Mouse (Mus musculus) frontal cortex, postnatal 10 days (tissue): ENCODE measurements at regions not wholly inside any gene's neighbourhood (a gene's known extent, or its start where the extent isn't known, plus 50 kb on each side); places are given as distances from the start of the nearest gene placed in this dataset.
A peak's percentile ranks its signal among the peaks of the same experiment; 100 is the strongest.

Source experiments
- DNase-seq, 2 experiments: peaks; one replicate each; pipeline ENCODE4 v3.0.0; 2022; ENCODE audit warnings: low spot score in 2 of 2, mixed read lengths in 1 of 2

DNA sequence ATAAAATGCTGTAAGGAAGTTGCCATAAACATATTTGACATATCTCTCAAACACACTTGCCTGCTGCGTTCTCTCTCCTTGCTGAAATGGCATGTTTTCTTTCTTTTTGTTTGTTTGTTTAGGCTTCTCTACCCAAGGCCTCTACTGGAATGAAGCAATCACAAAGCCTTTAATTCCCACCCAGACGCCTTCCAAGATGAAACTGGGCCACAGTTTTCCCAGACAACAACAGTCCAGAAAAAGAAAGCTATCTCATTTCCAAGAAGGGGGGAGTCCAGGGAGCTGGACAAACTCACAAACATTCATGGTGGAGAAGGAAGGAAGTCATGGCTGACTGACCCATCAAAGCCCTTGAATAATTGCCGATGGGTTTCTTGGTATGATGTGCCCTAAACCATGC is 234.1 kb downstream of the Gm45692 start:
- no peak for DNase-seq

DNA sequence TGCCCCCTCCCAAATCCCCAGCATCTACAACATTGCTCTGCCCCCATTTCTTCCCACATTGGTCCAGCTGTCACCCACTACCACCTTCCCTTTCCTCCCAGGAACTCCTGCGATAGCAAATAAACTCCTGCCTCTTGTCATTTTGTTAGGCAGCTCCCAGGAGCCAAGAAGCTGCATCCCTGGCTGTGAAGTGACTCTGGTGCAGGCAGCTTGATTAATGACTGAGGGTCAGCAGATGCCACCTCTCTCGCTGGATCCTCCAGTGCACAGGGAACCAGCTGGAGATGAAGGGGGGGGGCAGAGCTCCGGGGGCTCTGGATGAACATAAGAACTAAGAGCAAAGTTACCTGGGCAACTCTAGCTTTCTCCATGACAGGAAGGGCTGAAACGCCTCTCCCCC is 235.2 kb downstream of the Gm45692 start:
- no peak for DNase-seq

DNA sequence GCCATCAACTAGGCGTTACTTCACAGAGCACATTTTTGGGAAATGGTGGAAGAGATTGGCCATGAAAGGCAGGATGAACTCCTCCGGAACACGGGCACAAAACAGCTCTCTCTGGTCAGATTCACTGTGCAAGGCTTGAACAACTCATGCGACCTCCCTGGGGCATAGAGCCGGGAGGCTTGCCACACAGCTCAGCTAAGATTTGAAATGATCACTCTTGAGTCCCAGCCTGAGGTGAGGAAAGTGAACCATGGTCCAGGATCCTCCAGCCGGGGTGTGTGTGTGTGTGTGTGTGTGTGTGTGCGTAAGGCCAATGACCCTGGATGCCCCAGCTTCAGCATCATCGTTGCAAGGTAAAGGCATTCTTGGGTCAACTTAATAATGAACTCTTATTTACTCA is 237.5 kb downstream of the Gm45692 start:
- no peak for DNase-seq

- DNase-seq = no peak
These were observed 239.4 kb downstream of the Gm45692 start for GRCm38 (mm10) chr8:26358711-26359136.

GRCm38 (mm10) chr8:26362366-26362765 is 243.0 kb downstream of the Gm45692 start:
- DNase-seq = no peak

GRCm38 (mm10) chr8:26363616-26364015 is 244.3 kb downstream of the Gm45692 start:
- no peak for DNase-seq

DNA sequence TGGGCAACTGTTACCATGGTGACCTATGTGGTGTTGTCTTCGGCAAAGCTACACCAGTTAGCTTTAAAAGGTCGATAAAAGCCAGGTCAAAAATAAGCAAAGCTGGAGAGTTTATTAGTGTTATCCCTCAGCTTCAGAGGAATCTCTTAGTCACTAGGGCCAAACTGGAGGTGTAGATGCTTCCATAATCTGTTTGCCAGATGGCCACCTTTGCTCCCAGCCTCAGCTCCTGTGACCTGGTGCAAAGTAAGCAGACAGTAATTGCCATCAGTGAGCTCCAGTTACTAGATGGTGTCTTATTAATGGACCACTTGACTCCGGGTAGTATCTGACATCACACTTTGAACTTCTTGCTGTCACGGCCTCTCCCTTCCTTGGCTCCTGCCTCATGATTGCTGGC is 245.3 kb downstream of the Gm45692 start:
- no peak for DNase-seq

DNA sequence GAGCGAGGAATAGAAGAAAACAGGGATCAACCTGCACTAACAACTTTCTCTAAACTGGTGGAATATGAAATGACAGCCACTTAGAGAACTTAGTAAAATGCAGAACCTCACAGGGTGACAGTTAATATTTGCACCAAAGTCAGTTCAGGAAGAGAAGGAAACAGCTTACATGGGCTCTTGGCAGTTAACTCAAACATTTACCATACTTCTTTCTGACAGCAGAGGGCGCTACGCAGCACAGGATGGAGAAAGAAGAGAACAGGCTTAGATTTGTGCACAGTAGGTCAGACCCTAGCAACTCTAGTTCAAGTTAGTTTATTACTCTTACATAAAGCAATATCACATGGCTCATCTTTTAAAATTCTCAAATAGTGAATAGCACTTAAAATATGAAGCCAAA is 261.3 kb downstream of the Gm45692 start:
- peak; percentile 10 to 64 for DNase-seq

DNA sequence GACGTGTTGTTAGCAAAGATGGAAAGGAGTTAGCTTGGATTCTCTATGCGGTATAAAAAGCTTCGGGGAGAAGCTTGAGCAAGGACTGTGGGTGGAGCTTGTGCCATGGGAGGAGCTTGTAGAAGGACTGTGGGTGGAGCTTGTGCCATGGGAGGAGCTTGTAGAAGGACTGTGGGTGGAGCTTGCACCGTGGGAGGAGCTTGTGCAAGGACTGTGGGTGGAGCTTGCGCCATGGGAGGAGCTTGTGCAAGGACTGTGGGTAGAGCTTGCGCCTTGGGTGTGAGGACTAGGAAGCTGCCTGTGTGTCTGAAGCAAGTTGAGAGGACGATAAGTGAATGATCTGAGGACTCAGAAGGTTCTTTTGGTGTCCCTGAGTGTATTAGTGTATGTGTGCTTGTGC is 263.1 kb downstream of the Gm45692 start:
- no peak for DNase-seq

- DNase-seq = no peak
These were observed 264.6 kb downstream of the Gm45692 start for GRCm38 (mm10) chr8:26383886-26384285.

- no peak for DNase-seq
These were observed 265.1 kb downstream of the Gm45692 start for GRCm38 (mm10) chr8:26384305-26384993.

- no peak for DNase-seq
These were observed 265.6 kb downstream of the Gm45692 start for GRCm38 (mm10) chr8:26384994-26385345.

DNA sequence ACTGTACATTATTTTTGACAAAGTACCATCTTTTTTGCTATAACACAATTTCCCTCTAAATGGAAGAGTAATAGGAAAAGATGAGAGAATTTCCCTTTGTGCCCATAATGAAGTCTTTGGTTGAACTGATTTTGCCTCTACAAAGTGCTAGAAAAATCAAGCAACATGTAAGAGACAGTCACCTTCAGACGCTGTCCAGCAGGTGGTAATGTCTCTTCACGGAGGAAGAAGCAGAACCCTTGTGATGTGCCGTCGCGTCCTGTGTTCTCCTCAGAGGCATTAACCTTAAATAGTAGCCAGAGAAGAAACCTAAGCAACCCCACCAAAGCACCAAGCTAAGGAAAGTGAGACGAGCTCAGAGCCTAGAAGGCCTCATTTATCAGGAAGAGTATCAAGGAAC is 275.7 kb downstream of the Gm45692 start:
- no peak for DNase-seq

- DNase-seq = no peak
These were observed 300.7 kb downstream of the Gm45692 start for GRCm38 (mm10) chr8:26420002-26420401.

GRCm38 (mm10) chr8:26420536-26420935 is 301.2 kb downstream of the Gm45692 start:
- DNase-seq = no peak

DNA sequence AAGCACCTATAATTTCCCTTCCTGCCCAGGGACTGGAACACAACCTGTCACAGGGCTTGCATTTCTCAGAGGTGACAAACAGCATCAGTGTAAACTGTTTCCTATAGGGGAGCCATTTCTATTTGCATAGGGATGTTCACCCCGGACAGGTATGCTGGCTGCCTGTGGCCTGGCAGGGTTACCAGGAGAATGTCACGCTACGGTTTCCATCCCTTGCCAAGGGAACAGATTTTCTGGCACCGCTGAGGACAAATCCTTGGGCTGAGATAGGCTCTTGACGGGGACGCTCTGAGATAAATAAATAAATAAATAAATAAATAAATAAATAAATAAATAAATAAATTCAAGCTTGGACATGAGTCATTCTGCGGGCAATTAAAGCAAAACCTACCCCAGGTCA is 308.0 kb downstream of the Gm45692 start:
- no peak for DNase-seq

DNA sequence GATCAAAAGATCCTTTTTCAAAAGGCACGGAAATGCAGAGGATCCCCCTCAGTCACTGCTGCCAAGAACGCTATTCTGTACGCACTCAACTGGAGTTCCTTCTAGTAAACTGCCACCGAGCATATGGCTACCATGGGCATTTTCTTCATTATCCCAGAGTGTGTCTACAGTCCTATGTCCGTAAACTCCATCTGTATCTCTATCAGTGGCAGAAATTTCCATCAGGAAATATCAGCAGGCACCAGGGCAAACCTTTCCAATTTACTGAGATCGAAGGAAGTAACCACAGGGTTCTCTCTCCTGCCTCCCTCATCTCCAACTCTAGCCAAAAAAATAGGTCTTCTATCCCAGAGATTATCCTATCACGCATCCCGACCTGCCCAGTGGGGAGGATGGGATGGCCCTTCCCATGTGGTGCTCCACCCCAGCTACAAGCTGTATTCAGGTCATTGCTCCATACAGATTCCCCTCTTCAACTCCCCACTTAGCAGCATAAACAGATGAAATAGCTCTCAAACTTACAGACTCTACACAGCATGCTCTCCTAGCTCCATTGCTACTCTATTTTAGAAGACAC is 310.5 kb downstream of the Gm45692 start:
- no peak for DNase-seq

DNA sequence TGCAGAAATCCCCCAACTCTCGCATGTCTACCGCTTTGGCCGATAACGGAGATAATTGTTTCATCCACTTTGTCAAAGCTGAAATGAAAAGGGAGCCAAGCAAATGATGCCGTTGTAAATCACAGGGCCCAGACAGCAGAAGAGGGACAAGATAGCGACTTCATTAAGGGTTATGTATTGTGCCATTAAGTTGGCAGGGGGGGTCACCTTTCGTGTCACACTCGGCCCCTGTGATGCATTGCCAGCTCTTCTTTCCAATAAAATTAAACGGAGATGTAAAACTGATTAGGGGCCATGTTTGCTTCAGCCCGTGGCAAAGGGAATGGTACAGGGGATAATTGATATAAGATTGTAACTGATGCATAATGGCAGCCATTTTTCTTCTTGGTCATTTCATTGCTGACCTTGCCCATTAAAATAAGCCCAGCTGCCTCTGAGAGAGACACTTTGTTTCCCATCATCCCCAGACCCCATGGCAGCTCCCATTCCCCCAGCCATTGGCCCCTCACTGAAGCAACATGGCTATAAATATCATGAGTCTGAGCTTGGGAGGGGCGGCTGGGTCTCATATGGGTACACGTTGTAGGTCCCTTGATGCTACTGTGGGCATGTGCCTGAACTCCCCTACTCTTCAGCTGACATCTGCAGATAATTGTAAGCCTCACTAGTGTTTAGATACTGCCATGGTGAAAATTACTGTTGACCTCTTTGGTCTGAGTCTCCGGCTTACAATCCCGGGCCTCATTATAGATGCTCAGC is 313.0 kb downstream of the Gm45692 start:
- DNase-seq = no peak

DNA sequence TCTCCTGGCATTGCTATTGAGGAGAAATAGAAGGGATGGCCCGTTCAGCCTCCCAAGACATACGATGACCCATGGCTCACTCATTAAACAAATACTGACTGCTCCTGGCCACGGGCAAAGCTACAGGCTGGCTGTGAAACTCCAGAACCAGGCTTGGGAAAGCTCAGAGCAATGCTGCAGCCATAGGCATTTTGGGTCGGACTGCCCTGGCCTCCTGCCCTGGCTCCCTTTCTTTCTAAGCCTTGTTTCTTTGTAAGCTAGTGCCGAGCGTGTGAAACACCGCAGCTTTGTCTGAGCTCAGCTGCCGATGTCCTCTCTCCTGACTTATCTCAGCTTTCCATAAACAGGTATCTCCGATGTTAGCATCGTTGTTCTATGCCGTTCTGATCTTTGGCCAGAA is 316.9 kb downstream of the Gm45692 start:
- DNase-seq = no peak

GRCm38 (mm10) chr8:26437571-26437970 is 318.2 kb downstream of the Gm45692 start:
- DNase-seq = no peak

DNA sequence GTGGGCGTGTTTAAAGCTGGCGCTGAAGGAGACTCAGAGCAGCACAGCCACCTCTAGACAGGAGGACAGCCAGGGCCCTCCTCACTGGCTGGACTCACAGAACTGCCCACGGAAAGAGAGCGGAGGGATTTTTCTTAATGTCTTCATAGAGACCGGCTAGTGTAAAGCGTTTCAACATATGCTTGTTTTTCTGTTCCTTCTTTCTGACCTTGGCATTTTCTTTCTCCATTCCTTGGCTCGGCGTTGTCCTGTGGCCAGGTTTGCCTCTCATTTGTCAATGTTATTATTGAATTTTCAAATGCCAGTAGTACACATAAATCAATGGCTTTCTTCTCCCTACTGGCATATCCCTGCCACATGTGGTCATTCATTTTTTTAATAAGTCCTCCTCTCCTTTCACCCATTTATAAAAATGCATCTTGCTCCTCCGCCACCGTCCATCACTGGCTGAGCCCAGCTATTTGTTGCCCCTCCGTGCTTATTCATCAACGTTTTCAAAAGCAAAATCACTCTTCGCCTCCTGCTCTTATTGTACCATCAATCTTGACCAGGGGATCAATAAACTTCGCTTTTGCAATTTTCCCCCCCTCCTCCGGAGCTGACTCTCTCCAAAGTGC is 319.0 kb downstream of the Gm45692 start:
- no peak for DNase-seq

GRCm38 (mm10) chr8:26438877-26439276 is 319.5 kb downstream of the Gm45692 start:
- no peak for DNase-seq
